Mouse (Mus musculus): ENCODE measurements around the gene Rab9. TPM values are rescaled to one million over a fixed set of nuclear protein-coding genes. Genes with fewer than 3 reads are reported as not detected.
A peak's percentile ranks its signal among the peaks of the same experiment; 100 is the strongest.

The Rab9 gene
- polyA plus RNA-seq, 1 experiment from 2014 or later, result 54.4 TPM

GRCm38 (mm10) chrX:166472612-166473011, 7.1 kb downstream of the Rab9 start:
- H3K4me2 ChIP-seq (ENCODE audit: low read depth, low read length), result no peak overlapping the region
- no peaks in the 10 kb centered on the region for H3K27me3 ChIP-seq (ENCODE audit: control insufficient read depth, insufficient read depth, low read length)
- no peaks in the 10 kb centered on the region for H3K4me1 ChIP-seq (ENCODE audit: control insufficient read depth, insufficient read depth, low read length)
- H3K36me3 ChIP-seq (ENCODE audit: control insufficient read depth, insufficient read depth, low read length), result no peaks in the 10 kb centered on the region
- no peak overlapping the region for H3K9ac ChIP-seq (ENCODE audit: low read length)
- H3K4me3 ChIP-seq (replicated peaks; ENCODE audit: low read length), result no peak overlapping the region
- no peak overlapping the region for H3K27ac ChIP-seq (ENCODE audit: low read length)
- no peaks in the 10 kb centered on the region for H3K9me3 ChIP-seq (replicated peaks; ENCODE audit: control insufficient read depth, low read length)
- WGBS, result 72% methylated on average over 6 of the region's 6 CpGs
- ATAC-seq (ENCODE audit: insufficient read depth, low FRiP score), result no peak

- ATAC-seq (ENCODE audit: insufficient read depth, low FRiP score), result no peak
Measured at GRCm38 (mm10) chrX:166468321-166468720, 11.3 kb downstream of the Rab9 start.

GRCm38 (mm10) chrX:166455525-166455924, 24.1 kb downstream of the Rab9 start:
- Histone ChIP-seq H3K27ac (ENCODE audit: low read length) (no peak overlapping the region), H3K9me3 (replicated peaks; ENCODE audit: control insufficient read depth, low read length) (no peaks in the 10 kb centered on the region), H3K4me3 (replicated peaks; ENCODE audit: low read length) (no peak overlapping the region), H3K4me2 (ENCODE audit: low read depth, low read length) (no peak overlapping the region), H3K36me3 (ENCODE audit: control insufficient read depth, insufficient read depth, low read length) (no peaks in the 10 kb centered on the region), H3K27me3 (ENCODE audit: control insufficient read depth, insufficient read depth, low read length) (no peaks in the 10 kb centered on the region), H3K9ac (ENCODE audit: low read length) (no peak overlapping the region), H3K4me1 (ENCODE audit: control insufficient read depth, insufficient read depth, low read length) (no peaks in the 10 kb centered on the region)
- 100% methylated on average over 1 of the region's 1 CpGs for WGBS
- ATAC-seq (ENCODE audit: insufficient read depth, low FRiP score), result no peak

More at GRCm38 (mm10) chrX:166468321-166468720, 11.3 kb downstream of the Rab9 start:
- Histone ChIP-seq H3K9ac (ENCODE audit: low read length) (no peak overlapping the region), H3K4me2 (ENCODE audit: low read depth, low read length) (no peak overlapping the region), H3K27ac (ENCODE audit: low read length) (no peak overlapping the region), H3K27me3 (ENCODE audit: control insufficient read depth, insufficient read depth, low read length) (no peaks in the 10 kb centered on the region), H3K4me3 (replicated peaks; ENCODE audit: low read length) (no peak overlapping the region), H3K4me1 (ENCODE audit: control insufficient read depth, insufficient read depth, low read length) (no peaks in the 10 kb centered on the region), H3K36me3 (ENCODE audit: control insufficient read depth, insufficient read depth, low read length) (no peaks in the 10 kb centered on the region), H3K9me3 (replicated peaks; ENCODE audit: control insufficient read depth, low read length) (no peaks in the 10 kb centered on the region)
- WGBS, result 95% methylated on average over 7 of the region's 7 CpGs

GRCm38 (mm10) chrX:166454331-166454730, 25.3 kb downstream of the Rab9 start:
- H3K36me3 ChIP-seq (ENCODE audit: control insufficient read depth, insufficient read depth, low read length), result no peaks in the 10 kb centered on the region
- H3K4me1 ChIP-seq (ENCODE audit: control insufficient read depth, insufficient read depth, low read length), result no peaks in the 10 kb centered on the region
- ATAC-seq (ENCODE audit: insufficient read depth, low FRiP score), result no peak
- no peak overlapping the region for H3K27ac ChIP-seq (ENCODE audit: low read length)
- no peak overlapping the region for H3K9ac ChIP-seq (ENCODE audit: low read length)
- no peaks in the 10 kb centered on the region for H3K9me3 ChIP-seq (replicated peaks; ENCODE audit: control insufficient read depth, low read length)
- H3K4me3 ChIP-seq (replicated peaks; ENCODE audit: low read length), result no peak overlapping the region
- no peaks in the 10 kb centered on the region for H3K27me3 ChIP-seq (ENCODE audit: control insufficient read depth, insufficient read depth, low read length)
- no peak overlapping the region for H3K4me2 ChIP-seq (ENCODE audit: low read depth, low read length)
- WGBS, result 74% methylated on average over 3 of the region's 3 CpGs

GRCm38 (mm10) chrX:166453532-166453931, 26.1 kb downstream of the Rab9 start:
- ATAC-seq (ENCODE audit: insufficient read depth, low FRiP score), result no peak
- WGBS, result 83% methylated on average over 6 of the region's 6 CpGs
- Histone ChIP-seq H3K36me3 (ENCODE audit: control insufficient read depth, insufficient read depth, low read length) (no peaks in the 10 kb centered on the region), H3K9me3 (replicated peaks; ENCODE audit: control insufficient read depth, low read length) (no peaks in the 10 kb centered on the region), H3K4me2 (ENCODE audit: low read depth, low read length) (no peak overlapping the region), H3K9ac (ENCODE audit: low read length) (no peak overlapping the region), H3K4me1 (ENCODE audit: control insufficient read depth, insufficient read depth, low read length) (no peaks in the 10 kb centered on the region), H3K27me3 (ENCODE audit: control insufficient read depth, insufficient read depth, low read length) (no peaks in the 10 kb centered on the region), H3K27ac (ENCODE audit: low read length) (no peak overlapping the region; the same call in 1 of the 2 replicates), H3K4me3 (replicated peaks; ENCODE audit: low read length) (no peak overlapping the region)

- Histone ChIP-seq H3K36me3 (ENCODE audit: control insufficient read depth, insufficient read depth, low read length) (no peaks in the 10 kb centered on the region), H3K4me1 (ENCODE audit: control insufficient read depth, insufficient read depth, low read length) (no peaks in the 10 kb centered on the region; the same call in 1 of the 2 replicates), H3K27me3 (ENCODE audit: control insufficient read depth, insufficient read depth, low read length) (peaks cover 12% of the 10 kb centered on the region), H3K9me3 (replicated peaks; ENCODE audit: control insufficient read depth, low read length) (no peaks in the 10 kb centered on the region), H3K9ac (ENCODE audit: low read length) (no peak overlapping the region), H3K4me2 (ENCODE audit: low read depth, low read length) (no peak overlapping the region), H3K4me3 (replicated peaks; ENCODE audit: low read length) (no peak overlapping the region), H3K27ac (ENCODE audit: low read length) (no peak overlapping the region)
- ATAC-seq (ENCODE audit: insufficient read depth, low FRiP score), result no peak
- WGBS, result 82% methylated on average over 3 of the region's 3 CpGs
Measured at GRCm38 (mm10) chrX:166444552-166444951, 35.1 kb downstream of the Rab9 start.

- H3K27me3 ChIP-seq (ENCODE audit: control insufficient read depth, insufficient read depth, low read length), result peaks cover 12% of the 10 kb centered on the region
- H3K4me3 ChIP-seq (replicated peaks; ENCODE audit: low read length), result peak within 1 kb of the TSS; percentile 65
- H3K27ac ChIP-seq (ENCODE audit: low read length), result peak within 1 kb of the TSS; percentile 76
- WGBS, result 16% methylated on average over 44 of the region's 44 CpGs
- H3K9ac ChIP-seq (ENCODE audit: low read length), result peak within 1 kb of the TSS; percentile 87
- peak; percentile 96 for ATAC-seq (ENCODE audit: insufficient read depth, low FRiP score)
- no peaks in the 10 kb centered on the region for H3K36me3 ChIP-seq (ENCODE audit: control insufficient read depth, insufficient read depth, low read length)
- H3K4me1 ChIP-seq (ENCODE audit: control insufficient read depth, insufficient read depth, low read length), result no peaks in the 10 kb centered on the region; the same call in 1 of the 2 replicates
- peak within 1 kb of the TSS; percentile 61 for H3K4me2 ChIP-seq (ENCODE audit: low read depth, low read length)
- H3K9me3 ChIP-seq (replicated peaks; ENCODE audit: control insufficient read depth, low read length), result no peaks in the 10 kb centered on the region
Measured at GRCm38 (mm10) chrX:166440616-166441063, 39.0 kb downstream of the Rab9 start, which contains the start of gene Ofd1. Gene Ofd1 (minus strand): TSS chrX:166440704.

- WGBS, result 20% methylated on average over 36 of the region's 36 CpGs
Measured at GRCm38 (mm10) chrX:166440036-166440615, 39.5 kb downstream of the Rab9 start, which contains the start of gene Trappc2. Gene Trappc2 (plus strand): TSS chrX:166440574.

GRCm38 (mm10) chrX:166434812-166435211, 44.9 kb downstream of the Rab9 start:
- no peaks in the 10 kb centered on the region for H3K36me3 ChIP-seq (ENCODE audit: control insufficient read depth, insufficient read depth, low read length)
- no peak overlapping the region for H3K27ac ChIP-seq (ENCODE audit: low read length)
- no peak for ATAC-seq (ENCODE audit: insufficient read depth, low FRiP score)
- WGBS, result 93% methylated on average over 2 of the region's 2 CpGs
- H3K4me3 ChIP-seq (replicated peaks; ENCODE audit: low read length), result no peak overlapping the region
- H3K27me3 ChIP-seq (ENCODE audit: control insufficient read depth, insufficient read depth, low read length), result no peaks in the 10 kb centered on the region; the same call in 1 of the 2 replicates
- no peaks in the 10 kb centered on the region for H3K4me1 ChIP-seq (ENCODE audit: control insufficient read depth, insufficient read depth, low read length)
- H3K4me2 ChIP-seq (ENCODE audit: low read depth, low read length), result no peak overlapping the region
- no peaks in the 10 kb centered on the region for H3K9me3 ChIP-seq (replicated peaks; ENCODE audit: control insufficient read depth, low read length)
- H3K9ac ChIP-seq (ENCODE audit: low read length), result no peak overlapping the region

More at GRCm38 (mm10) chrX:166440036-166440615, 39.5 kb downstream of the Rab9 start, which contains the start of gene Trappc2:
- no peaks in the 10 kb centered on the region for H3K9me3 ChIP-seq (replicated peaks; ENCODE audit: control insufficient read depth, low read length)
- peak within 1 kb of the TSS; percentile 76 for H3K27ac ChIP-seq (ENCODE audit: low read length)
- peak within 1 kb of the TSS; percentile 87 for H3K9ac ChIP-seq (ENCODE audit: low read length)
- peak within 1 kb of the TSS; percentile 65 for H3K4me3 ChIP-seq (replicated peaks; ENCODE audit: low read length)
- no peak; the same call in none of the 2 replicates for ATAC-seq (ENCODE audit: insufficient read depth, low FRiP score)
- peak within 1 kb of the TSS; percentile 61 for H3K4me2 ChIP-seq (ENCODE audit: low read depth, low read length)
- H3K36me3 ChIP-seq (ENCODE audit: control insufficient read depth, insufficient read depth, low read length), result no peaks in the 10 kb centered on the region
- H3K27me3 ChIP-seq (ENCODE audit: control insufficient read depth, insufficient read depth, low read length), result peaks cover 12% of the 10 kb centered on the region
- H3K4me1 ChIP-seq (ENCODE audit: control insufficient read depth, insufficient read depth, low read length), result no peaks in the 10 kb centered on the region; the same call in 1 of the 2 replicates
